Mouse (Mus musculus) kidney, embryonic 14.5 days (tissue): ENCODE measurements around the gene Zcchc18. TPM values are rescaled to one million over a fixed set of nuclear protein-coding genes. Genes with fewer than 3 reads are reported as not detected.

Source experiments
- ATAC-seq: fragments of 200-750 bp; cut with Nextera tagmentation; 2 replicates; pipeline ENCODE4 v1.8.0; 2017; ENCODE audit warnings: moderate number of reproducible peaks, mild to moderate bottlenecking, moderate TSS enrichment, moderate library complexity; ENCODE audit not compliant: low FRiP score, low TSS enrichment
- H3K27ac ChIP-seq: fragments of 300-500 bp; sonication (generic); 2 replicates; pipeline ENCODE4 v1.5.1; 2014; ENCODE audit warnings: low read depth, mild to moderate bottlenecking, low read length, moderate library complexity, mixed read lengths
- H3K27me3 ChIP-seq: fragments of 300-500 bp; sonication (generic); 2 replicates; pipeline ENCODE4 v1.6.1; 2014; ENCODE audit warnings: mild to moderate bottlenecking, low read length; ENCODE audit not compliant: control insufficient read depth, insufficient read depth
- H3K36me3 ChIP-seq: fragments of 300-500 bp; sonication (generic); 2 replicates; pipeline ENCODE4 v1.6.1; 2014; ENCODE audit warnings: low read length, mixed read lengths; ENCODE audit not compliant: control insufficient read depth, insufficient read depth
- H3K4me1 ChIP-seq: fragments of 300-500 bp; sonication (generic); 2 replicates; pipeline ENCODE4 v1.6.1; 2014; ENCODE audit warnings: low read length, mixed read lengths; ENCODE audit not compliant: control insufficient read depth, insufficient read depth
- H3K4me2 ChIP-seq: fragments of 300-500 bp; sonication (generic); replicated peaks from 2 replicates; pipeline ENCODE4 v1.6.1; 2014; ENCODE audit warnings: low read depth, mild to moderate bottlenecking, low read length
- H3K4me3 ChIP-seq: fragments of 300-500 bp; sonication (generic); 2 replicates; pipeline ENCODE4 v1.5.1; 2014; ENCODE audit warnings: mild to moderate bottlenecking, low read length
- H3K9ac ChIP-seq: fragments of 300-500 bp; sonication (generic); 2 replicates; pipeline ENCODE4 v1.6.1; 2014; ENCODE audit warnings: low read depth, mild to moderate bottlenecking, low read length, moderate library complexity
- H3K9me3 ChIP-seq: fragments of 300-500 bp; sonication (generic); 2 replicates; pipeline ENCODE4 v1.6.1; 2016; ENCODE audit warnings: low read length; ENCODE audit not compliant: control insufficient read depth
- WGBS: fragments of 180-500 bp; shearing (Covaris S2); extraction: QIAGEN DNeasy Blood & Tissue Kit; methylation state at CpG from one replicate; pipeline ENCODE4 v1.1.7; 2014; 5-methylcytosine and 5-hydroxymethylcytosine counted together
- polyA plus RNA-seq: library from polyadenylated mRNA; unstranded; fragments of >200 nt; fragmentation: Nextera tagmentation; extraction: Ambion mirVana; gene quantifications from 2 replicates; pipeline ENCODE4 v1.2.1, GENCODE M21; 2014

The Zcchc18 gene
- polyA plus RNA-seq, 1 experiment from 2014 or later: 31.1 TPM

DNA sequence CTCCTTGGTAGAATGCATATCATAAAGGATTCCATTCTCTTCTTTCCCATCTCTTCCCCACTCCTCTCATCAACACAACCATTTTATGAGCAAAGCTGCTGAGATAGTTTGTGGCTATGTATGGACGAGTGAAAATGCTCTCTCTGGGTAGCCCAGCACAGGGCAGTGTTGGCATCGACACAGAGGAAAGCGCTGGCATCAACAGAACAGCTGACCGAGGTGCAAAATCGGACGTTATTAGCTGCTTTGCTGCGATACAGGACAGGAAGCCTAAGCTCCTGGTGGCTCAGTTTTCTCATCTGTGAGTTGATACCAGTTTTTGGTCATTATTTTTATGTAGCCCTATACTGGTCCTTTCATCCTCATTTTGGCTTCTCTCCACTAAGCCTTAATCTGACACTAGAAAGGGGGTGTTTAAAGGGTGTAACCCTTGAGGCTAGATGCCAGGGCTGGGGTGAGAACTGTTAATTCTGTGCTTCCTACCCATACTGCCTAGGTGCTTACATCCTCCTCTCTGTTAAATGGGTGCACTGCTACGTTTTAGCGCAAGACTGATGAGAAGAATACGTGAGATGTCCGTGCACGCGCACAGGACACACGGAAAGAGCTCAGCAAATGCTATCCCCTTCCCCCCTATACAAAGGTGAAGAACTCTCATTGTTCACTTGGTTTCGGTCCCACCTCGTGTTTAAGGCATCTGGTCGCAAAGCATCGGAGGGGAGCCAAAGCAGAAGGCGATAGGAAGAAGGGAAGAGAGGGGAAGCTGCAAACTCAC is 577 bp upstream of the Zcchc18 start:
- Histone ChIP-seq H3K9me3 (no peaks in the 10 kb centered on the region), H3K4me2 (peak overlapping the region; percentile 55), H3K4me1 (no peaks in the 10 kb centered on the region), H3K36me3 (no peaks in the 10 kb centered on the region), H3K9ac (0 out of 2 replicates have a peak overlapping the region, but pooled peaks have one; percentile 34), H3K4me3 (peak overlapping the region; percentile 36), H3K27me3 (no peaks in the 10 kb centered on the region), H3K27ac (no peak overlapping the region)
- 31% methylated on average over 19 of the region's 19 CpGs for WGBS
- peak; percentile 60 for ATAC-seq

DNA sequence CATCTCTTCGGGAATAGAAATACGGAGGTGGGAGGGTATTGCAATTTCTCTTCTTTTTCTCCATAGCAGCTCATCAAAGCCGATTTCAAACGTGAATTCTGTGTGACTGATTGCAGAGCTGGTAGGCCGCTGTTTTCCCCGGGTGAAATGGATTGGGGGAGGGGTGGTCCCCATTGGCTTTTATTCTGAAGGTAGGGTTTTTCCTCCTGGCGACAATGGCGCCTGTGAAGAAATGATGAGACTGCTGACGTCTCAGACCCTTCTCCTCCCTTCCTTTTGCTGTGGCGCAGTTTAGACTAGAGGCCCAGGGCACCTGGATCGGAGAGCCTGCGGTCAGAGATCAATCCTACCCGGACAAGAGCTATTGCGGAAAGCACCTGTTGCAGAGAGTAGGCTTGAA is 686 bp downstream of the Zcchc18 start:
- no peaks in the 10 kb centered on the region for H3K36me3 ChIP-seq
- no peaks in the 10 kb centered on the region for H3K27me3 ChIP-seq
- no peak overlapping the region for H3K9ac ChIP-seq
- H3K4me1 ChIP-seq: no peaks in the 10 kb centered on the region
- 36% methylated on average over 14 of the region's 14 CpGs for WGBS
- H3K27ac ChIP-seq: no peak overlapping the region
- 0 out of 2 replicates have a peak, but pooled peaks have one; percentile 7 for ATAC-seq
- peak overlapping the region; percentile 36 for H3K4me3 ChIP-seq
- no peaks in the 10 kb centered on the region for H3K9me3 ChIP-seq
- peak overlapping the region; percentile 55 for H3K4me2 ChIP-seq

DNA sequence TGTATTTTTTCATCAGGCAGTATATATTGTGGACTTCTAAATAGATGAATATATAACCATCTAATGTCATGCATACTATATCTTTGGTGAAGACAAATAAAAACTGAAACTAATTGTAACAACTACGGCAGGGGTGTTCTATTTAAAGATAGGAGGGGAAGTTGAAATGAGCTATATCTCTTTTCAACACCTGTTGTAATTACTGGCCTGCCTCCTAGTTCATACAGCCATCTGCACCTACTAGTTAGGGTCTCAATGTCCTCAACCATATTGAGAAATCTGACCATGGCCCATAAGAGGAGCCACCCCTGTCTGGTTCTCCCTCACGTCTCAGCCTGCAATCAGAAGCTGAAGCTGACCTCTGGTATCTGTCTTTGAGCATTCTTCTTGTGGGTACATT is 3.3 kb downstream of the Zcchc18 start:
- no peak overlapping the region for H3K9ac ChIP-seq
- WGBS: 76% methylated on average over 2 of the region's 2 CpGs
- H3K9me3 ChIP-seq: no peaks in the 10 kb centered on the region
- H3K27ac ChIP-seq: no peak overlapping the region
- H3K27me3 ChIP-seq: no peaks in the 10 kb centered on the region
- ATAC-seq: no peak
- no peaks in the 10 kb centered on the region for H3K4me1 ChIP-seq
- H3K4me2 ChIP-seq: no peak overlapping the region
- no peaks in the 10 kb centered on the region for H3K36me3 ChIP-seq
- no peak overlapping the region for H3K4me3 ChIP-seq

DNA sequence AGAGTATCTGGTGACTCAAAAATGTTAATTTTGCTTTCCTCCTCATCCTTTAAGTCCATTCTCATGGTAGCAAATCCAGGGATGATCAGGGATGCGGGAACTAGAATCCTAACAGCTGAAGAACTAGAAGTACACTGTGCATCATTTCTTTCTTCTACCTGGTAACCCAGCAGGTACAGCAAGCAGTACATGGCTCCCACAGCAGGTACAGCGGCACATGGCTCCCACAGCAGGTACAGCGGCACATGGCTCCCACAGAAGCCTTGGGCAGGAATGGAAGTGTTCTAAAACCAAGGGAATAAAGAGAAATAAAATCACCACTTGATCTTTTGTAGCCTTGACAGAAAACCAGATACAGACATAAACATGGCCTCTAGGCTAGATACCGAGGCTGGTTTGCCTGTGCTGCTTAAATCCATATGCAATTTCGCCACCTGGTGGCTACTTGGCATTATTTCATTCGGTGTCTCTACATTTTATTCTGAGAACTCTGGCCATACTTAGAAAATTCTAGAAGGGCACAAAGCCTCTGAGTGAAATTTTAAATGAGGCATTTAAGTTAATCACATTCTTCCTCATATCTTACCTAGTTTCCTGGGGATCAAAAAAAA is 22.2 kb downstream of the Zcchc18 start:
- no peak; the same call in 1 of the 2 replicates for ATAC-seq
- no peaks in the 10 kb centered on the region for H3K4me1 ChIP-seq
- no peak overlapping the region for H3K9ac ChIP-seq
- no peak overlapping the region for H3K4me3 ChIP-seq
- no peak overlapping the region for H3K27ac ChIP-seq
- no peaks in the 10 kb centered on the region for H3K27me3 ChIP-seq
- no peak overlapping the region for H3K4me2 ChIP-seq
- no peaks in the 10 kb centered on the region for H3K9me3 ChIP-seq
- WGBS: 60% methylated on average over 6 of the region's 6 CpGs
- H3K36me3 ChIP-seq: no peaks in the 10 kb centered on the region

DNA sequence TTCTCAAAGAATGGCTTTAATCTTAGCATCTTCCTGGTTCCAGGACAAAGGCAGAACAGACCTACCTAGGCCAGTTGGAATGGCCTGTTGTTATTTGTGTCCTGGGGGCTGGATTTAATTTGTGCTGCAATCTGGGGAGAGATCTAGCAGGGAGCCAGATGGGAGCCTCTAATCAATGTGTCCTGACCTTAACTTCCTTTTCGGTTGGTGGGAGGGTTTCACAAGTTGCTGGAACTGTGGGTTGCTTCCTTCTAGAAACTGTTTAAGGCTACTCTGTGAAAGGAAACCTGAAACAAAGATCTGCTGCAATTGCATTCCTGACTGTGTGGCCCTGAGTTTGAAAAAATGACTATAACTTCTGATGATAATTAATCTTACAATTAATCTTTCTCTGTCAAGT is 24.7 kb downstream of the Zcchc18 start:
- no peaks in the 10 kb centered on the region for H3K9me3 ChIP-seq

DNA sequence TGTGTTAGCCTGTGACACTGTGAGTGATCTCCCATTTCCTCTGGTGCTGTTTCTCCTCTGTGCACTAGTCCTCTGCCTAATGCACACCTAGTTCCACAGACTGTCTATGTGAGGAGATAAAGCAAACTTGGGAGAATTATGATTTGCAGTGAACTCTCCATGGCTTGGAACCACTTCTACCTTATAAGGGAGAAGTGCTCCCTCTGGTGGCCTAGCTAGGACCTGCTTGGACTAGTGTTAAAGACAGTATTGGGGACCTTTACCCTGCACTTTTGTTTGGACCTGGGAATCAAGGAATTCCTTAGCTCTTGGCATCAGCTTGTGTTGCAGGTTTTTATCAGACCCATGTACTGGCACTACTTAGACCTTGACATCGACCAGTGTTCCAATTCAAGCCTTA is 26.4 kb downstream of the Zcchc18 start:
- Histone ChIP-seq H3K9ac (no peak overlapping the region), H3K27ac (no peak overlapping the region), H3K4me3 (no peak overlapping the region), H3K4me2 (no peak overlapping the region), H3K36me3 (no peaks in the 10 kb centered on the region), H3K9me3 (no peaks in the 10 kb centered on the region), H3K27me3 (no peaks in the 10 kb centered on the region), H3K4me1 (no peaks in the 10 kb centered on the region)
- 19% methylated on average over 1 of the region's 1 CpGs for WGBS
- ATAC-seq: no peak

More for the DNA sequence above, 24.7 kb downstream of the Zcchc18 start:
- Histone ChIP-seq H3K4me3 (no peak overlapping the region), H3K27ac (no peak overlapping the region), H3K4me1 (no peaks in the 10 kb centered on the region), H3K27me3 (no peaks in the 10 kb centered on the region), H3K4me2 (no peak overlapping the region), H3K36me3 (no peaks in the 10 kb centered on the region), H3K9ac (no peak overlapping the region)
- no peak for ATAC-seq
- WGBS: 77% methylated on average over 1 of the region's 1 CpGs

DNA sequence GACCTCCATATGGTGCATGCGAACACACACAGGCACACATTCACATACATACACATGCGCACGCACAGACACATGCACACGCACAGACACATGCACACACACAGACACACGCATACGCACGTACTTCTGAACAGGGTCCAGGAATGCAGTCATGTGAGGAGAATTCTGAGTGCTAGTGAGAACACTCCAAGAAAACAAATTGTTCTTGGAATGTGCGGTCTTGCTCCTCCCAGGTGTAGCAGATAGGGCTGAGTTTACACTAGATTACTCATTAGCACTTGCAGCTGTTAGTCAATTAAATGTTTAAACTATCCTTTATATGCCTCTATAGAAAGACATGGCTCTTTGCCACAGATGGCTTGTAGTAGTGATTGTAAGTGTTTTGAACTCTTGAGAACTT is 38.0 kb downstream of the Zcchc18 start:
- Histone ChIP-seq H3K4me2 (no peak overlapping the region), H3K4me1 (no peaks in the 10 kb centered on the region), H3K9ac (no peak overlapping the region), H3K4me3 (no peak overlapping the region), H3K9me3 (no peaks in the 10 kb centered on the region), H3K36me3 (0 out of 2 replicates have a peak, but pooled peaks cover 3% of the 10 kb centered on the region), H3K27ac (no peak overlapping the region), H3K27me3 (no peaks in the 10 kb centered on the region)
- WGBS: 97% methylated on average over 8 of the region's 8 CpGs
- ATAC-seq: no peak

DNA sequence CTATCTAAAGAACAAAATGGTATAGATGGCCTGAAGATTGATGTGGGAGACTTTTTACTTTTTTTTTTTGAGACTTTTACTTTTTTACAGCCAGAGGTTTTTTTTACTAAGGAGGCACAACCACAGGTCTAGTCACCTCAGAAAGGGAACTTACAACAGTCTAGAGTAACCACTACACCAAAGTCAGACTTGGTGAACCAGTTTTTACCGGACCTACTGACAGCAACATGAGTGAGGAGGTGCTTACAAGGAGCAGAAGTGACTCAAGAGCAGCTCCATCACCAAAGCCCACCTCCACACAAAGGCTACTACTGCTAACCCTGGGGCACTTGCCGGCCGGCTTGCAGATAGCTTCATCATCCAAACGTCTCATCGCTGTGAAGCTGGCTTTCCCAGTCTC is 38.8 kb downstream of the Zcchc18 start:
- no peaks in the 10 kb centered on the region for H3K27me3 ChIP-seq
- H3K9ac ChIP-seq: no peak overlapping the region
- no peak overlapping the region for H3K4me3 ChIP-seq
- no peaks in the 10 kb centered on the region for H3K9me3 ChIP-seq
- H3K27ac ChIP-seq: no peak overlapping the region
- no peaks in the 10 kb centered on the region for H3K36me3 ChIP-seq
- 87% methylated on average over 5 of the region's 5 CpGs for WGBS
- no peaks in the 10 kb centered on the region for H3K4me1 ChIP-seq
- ATAC-seq: no peak
- no peak overlapping the region for H3K4me2 ChIP-seq

DNA sequence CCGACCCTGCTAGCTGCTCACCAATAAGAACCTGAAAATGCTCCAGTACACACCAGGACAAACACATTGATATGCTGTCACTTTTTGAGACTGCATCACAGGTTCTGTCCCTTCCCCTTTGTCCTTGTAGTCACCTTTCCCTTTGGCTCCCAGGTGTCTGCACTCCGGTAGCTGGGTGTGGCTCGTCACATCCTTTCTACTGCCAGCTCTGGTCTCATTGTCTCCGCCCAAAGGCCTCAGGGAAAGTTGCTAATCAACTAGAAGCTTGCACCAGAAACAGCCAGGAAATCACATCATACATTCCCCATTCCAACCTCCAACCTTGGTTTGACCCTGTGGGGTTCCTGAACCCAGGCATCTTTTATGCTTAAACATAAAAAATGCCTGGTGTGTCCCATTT is 41.4 kb downstream of the Zcchc18 start:
- no peaks in the 10 kb centered on the region for H3K36me3 ChIP-seq
- no peak overlapping the region for H3K4me2 ChIP-seq
- H3K27ac ChIP-seq: no peak overlapping the region
- H3K4me1 ChIP-seq: no peaks in the 10 kb centered on the region
- no peak overlapping the region for H3K9ac ChIP-seq
- H3K27me3 ChIP-seq: no peaks in the 10 kb centered on the region
- WGBS: 66% methylated on average over 4 of the region's 4 CpGs
- no peak overlapping the region for H3K4me3 ChIP-seq
- H3K9me3 ChIP-seq: no peaks in the 10 kb centered on the region
- ATAC-seq: no peak
